Mouse (Mus musculus): ENCODE results near the gene Tuba1a.

GRCm38 (mm10) chr15:98914903-98915302, 38.6 kb downstream of the Tuba1a start:
- TF ChIP-seq POLR2A (IDR thresholded peaks at IDR 0.05; ENCODE audit: low read depth, low read length) (no peak), CTCF (IDR thresholded peaks at IDR 0.05; ENCODE audit: extremely low read depth, insufficient read depth, insufficient read length, insufficient replicate concordance) (no peak)
